ENCODE assay signal across 16 mouse cellular contexts in the genomic region with DNA sequence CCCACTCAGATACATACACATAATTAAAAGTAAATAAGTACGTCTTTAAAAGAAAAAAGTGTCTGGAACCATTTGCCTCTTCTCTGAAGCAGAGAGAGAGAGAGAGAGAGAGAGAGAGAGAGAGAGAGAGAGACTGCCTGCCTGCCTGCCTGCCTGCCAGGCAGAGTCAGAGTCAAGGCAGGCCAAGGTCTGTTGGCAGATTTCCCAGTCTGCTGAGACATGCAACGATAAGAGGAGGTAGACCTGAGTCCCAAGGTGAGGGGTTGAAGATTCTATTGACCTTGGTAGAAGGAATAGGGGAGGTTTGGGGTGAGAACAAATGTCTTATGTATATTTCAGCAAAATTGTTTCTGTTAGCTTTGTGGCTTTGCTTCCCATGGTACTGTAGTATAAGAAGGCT. TPM values are rescaled to one million over a fixed set of nuclear protein-coding genes. Genes with fewer than 3 reads are reported as not detected.
A peak's percentile ranks its signal among the peaks of the same experiment; 100 is the strongest.
DNase-seq lines count a peak whose midpoint lies in the region; ATAC-seq lines count a peak whose summit lies in the region.
"Had no signal": no experiment of that assay in that cellular context is flagged by ENCODE, and none has a peak within 500 bp of the region (broad histone marks: within the 10 kb centered on the region; RNA-seq: fewer than 3 reads in every experiment).

No protein-coding gene starts in this region.

- no peaks in the 10 kb centered on the region for H3K27me3 ChIP-seq in forebrain, embryonic 14.5 days (replicated peaks; ENCODE audit: control insufficient read depth, insufficient read depth, low read length)
- H3K27me3 ChIP-seq in forebrain, embryonic 11.5 days (ENCODE audit: control insufficient read depth, insufficient read depth, low read length): no peaks in the 10 kb centered on the region
- no peaks in the 10 kb centered on the region for H3K27me3 ChIP-seq in intestine, embryonic 15.5 days (replicated peaks)
- H3K27me3 ChIP-seq: embryonic facial prominence, embryonic 12.5 days; forebrain, embryonic 15.5 days; liver, embryonic 13.5 days had no signal

- H3K9me3 ChIP-seq in forebrain, embryonic 14.5 days (replicated peaks; ENCODE audit: control insufficient read depth, low read length): no peaks in the 10 kb centered on the region
- H3K9me3 ChIP-seq in forebrain, embryonic 11.5 days (ENCODE audit: control insufficient read depth, low read length): no peaks in the 10 kb centered on the region
- H3K9me3 ChIP-seq in intestine, embryonic 15.5 days: no peaks in the 10 kb centered on the region
- H3K9me3 ChIP-seq: embryonic facial prominence, embryonic 12.5 days; forebrain, embryonic 15.5 days; liver, embryonic 13.5 days had no signal

- H3K4me3 ChIP-seq in forebrain, embryonic 14.5 days (ENCODE audit: low read depth, low read length): no peak overlapping the region
- no peak overlapping the region for H3K4me3 ChIP-seq in forebrain, embryonic 11.5 days (ENCODE audit: low read depth, low read length)
- no peak overlapping the region for H3K4me3 ChIP-seq in intestine, embryonic 15.5 days (replicated peaks)
- H3K4me3 ChIP-seq: embryonic facial prominence, embryonic 12.5 days; forebrain, embryonic 15.5 days; heart, adult 2 months; left cerebral cortex, adult 2 months; liver, embryonic 13.5 days had no signal

- no peak overlapping the region for H3K27ac ChIP-seq in forebrain, embryonic 14.5 days (ENCODE audit: low read depth, low read length)
- no peak overlapping the region for H3K27ac ChIP-seq in forebrain, embryonic 11.5 days (ENCODE audit: low read depth, low read length)
- no peak overlapping the region for H3K27ac ChIP-seq in intestine, embryonic 15.5 days
- H3K27ac ChIP-seq: embryonic facial prominence, embryonic 12.5 days; forebrain, embryonic 15.5 days; heart, adult 2 months; left cerebral cortex, adult 2 months; liver, embryonic 13.5 days had no signal

- 51% methylated on average over 2 of the region's 2 CpGs for WGBS in forebrain, embryonic 14.5 days
- WGBS in forebrain, embryonic 11.5 days: 78% methylated on average over 2 of the region's 2 CpGs
- 35% methylated on average over 2 of the region's 2 CpGs for WGBS in intestine, embryonic 15.5 days

- no peak overlapping the region for H3K9ac ChIP-seq in forebrain, embryonic 14.5 days (ENCODE audit: low read length)
- H3K9ac ChIP-seq in forebrain, embryonic 11.5 days (ENCODE audit: low read length): no peak overlapping the region
- H3K9ac ChIP-seq in intestine, embryonic 15.5 days: no peak overlapping the region
- H3K9ac ChIP-seq: embryonic facial prominence, embryonic 12.5 days; forebrain, embryonic 15.5 days; liver, embryonic 13.5 days had no signal

- DNase-seq in forebrain, embryonic 14.5 days (ENCODE audit: low spot score): peak; percentile 24
- DNase-seq in forebrain, embryonic 11.5 days (ENCODE audit: low spot score): no peak
- peak; percentile 8 for DNase-seq in lung, postnatal 36 days
- DNase-seq in lung, adult 18-20 months: no peak
- peak; percentile 24 for DNase-seq in testis, postnatal 14 days (ENCODE audit: low spot score)
- DNase-seq in left cerebral cortex, adult 11 months (ENCODE audit: low spot score): no peak
- DNase-seq in thymus, postnatal 36 days: no peak
- DNase-seq: B cell, adult 2 months; cerebellum, adult 9-10 months; liver, embryonic 13.5 days had no signal

- H3K4me1 ChIP-seq in forebrain, embryonic 14.5 days (ENCODE audit: control insufficient read depth, insufficient read depth, low read length): peaks cover 10% of the 10 kb centered on the region
- no peaks in the 10 kb centered on the region for H3K4me1 ChIP-seq in forebrain, embryonic 11.5 days (replicated peaks; ENCODE audit: control insufficient read depth, insufficient read depth, low read length)
- H3K4me1 ChIP-seq in intestine, embryonic 15.5 days (replicated peaks): no peaks in the 10 kb centered on the region
- H3K4me1 ChIP-seq: embryonic facial prominence, embryonic 12.5 days; liver, embryonic 13.5 days had no signal

- H3K36me3 ChIP-seq in forebrain, embryonic 14.5 days (ENCODE audit: control insufficient read depth, insufficient read depth, low read length): no peaks in the 10 kb centered on the region
- H3K36me3 ChIP-seq in forebrain, embryonic 11.5 days (ENCODE audit: control insufficient read depth, insufficient read depth, low read length): no peaks in the 10 kb centered on the region
- H3K36me3 ChIP-seq in intestine, embryonic 15.5 days: no peaks in the 10 kb centered on the region
- H3K36me3 ChIP-seq: embryonic facial prominence, embryonic 12.5 days; forebrain, embryonic 15.5 days; liver, embryonic 13.5 days had no signal

- no peak for ATAC-seq in forebrain, embryonic 14.5 days
- no peak for ATAC-seq in forebrain, embryonic 11.5 days (replicated peaks; ENCODE audit: low FRiP score)
- peak; percentile 82 for ATAC-seq in intestine, embryonic 15.5 days
- ATAC-seq: forebrain, embryonic 15.5 days; inflammation-experienced regulatory T-cells, adult 6 months had no signal

- H3K4me2 ChIP-seq in forebrain, embryonic 14.5 days (ENCODE audit: low read length): no peak overlapping the region
- H3K4me2 ChIP-seq in forebrain, embryonic 11.5 days (ENCODE audit: low read depth, low read length, severe bottlenecking): no peak overlapping the region
- no peak overlapping the region for H3K4me2 ChIP-seq in intestine, embryonic 15.5 days (replicated peaks)
- H3K4me2 ChIP-seq: embryonic facial prominence, embryonic 12.5 days; forebrain, embryonic 15.5 days; liver, embryonic 13.5 days had no signal

RNA-seq across cellular contexts. Expression of gene Slc38a11, which starts 42.9 kb away (rescaled TPM):
- 1.4 and 2.2 TPM in 2 replicates for polyA plus RNA-seq in forebrain, embryonic 14.5 days (2014; fragmentation: Nextera tagmentation; extraction: Ambion mirVana)
- polyA plus RNA-seq in forebrain, embryonic 11.5 days (2014; fragmentation: Nextera tagmentation; extraction: Ambion mirVana): 0.75 and 1.2 TPM in 2 replicates
- polyA plus RNA-seq in intestine, embryonic 15.5 days (2015; fragmentation: Nextera tagmentation; extraction: Ambion mirVana): 0.66 and 1.0 TPM in 2 replicates
- polyA plus RNA-seq: liver, embryonic 13.5 days had no signal

Comparison
In these comparisons a context has a peak if more than half of its experiments do, and no peak if none do; other contexts are left out.
1. DNase-seq: peak in forebrain, embryonic 14.5 days (single experiment), lung, postnatal 36 days (single experiment) and testis, postnatal 14 days (single experiment); none in forebrain, embryonic 11.5 days (single experiment), lung, adult 18-20 months (0 of 2), left cerebral cortex, adult 11 months (single experiment) and thymus, postnatal 36 days (0 of 2).